Mouse (Mus musculus) adrenal gland, postnatal 25 days (tissue): ENCODE measurements around the gene Olfr46. TPM values are rescaled to one million over a fixed set of nuclear protein-coding genes. Genes with fewer than 3 reads are reported as not detected.
"Not testable (repeated sequence)": the region's sequence is repeated elsewhere in the genome, so short reads cannot be mapped to it uniquely, and the experiment has no call there.

Experiments used
- DNase-seq: peaks from one replicate; pipeline ENCODE4 v3.0.0; 2021; ENCODE audit warnings: mixed read lengths
- long read RNA-seq: library from polyadenylated mRNA; stranded (forward); transcript quantifications from one replicate; pipeline ENCODE4 v2.0.0, GENCODE M21; 2021
- total RNA-seq: library from RNA; stranded (reverse); gene quantifications from 2 replicates; pipeline ENCODE4 v1.2.3, GENCODE M21; 2021

Olfr46 gene
- not detected in 2 replicates for total RNA-seq
- long read RNA-seq = 0 reads

DNA sequence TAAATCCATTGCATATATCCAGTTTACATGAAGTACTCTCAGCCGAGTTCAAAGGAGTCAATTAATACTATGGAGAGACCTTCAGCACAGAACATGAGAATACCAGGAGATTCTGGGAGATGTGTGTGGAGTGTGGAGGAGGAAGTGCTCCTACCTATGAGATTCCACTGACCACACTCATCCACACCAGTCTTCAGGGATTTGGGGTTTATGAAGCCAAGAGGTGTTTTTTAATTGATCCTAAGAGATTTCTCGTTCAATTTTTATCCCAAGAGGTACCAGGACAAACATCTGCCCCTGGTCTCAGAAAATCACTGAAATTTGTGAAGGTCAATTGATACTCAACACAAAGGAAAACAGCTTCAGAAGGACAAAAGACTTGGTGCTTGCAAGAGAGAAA, at the start of gene Olfr46:
TSS of gene Olfr46 (plus strand) at position 301 of the 400 bp plus-strand sequence.
- DNase-seq = not testable (repeated sequence)

DNA sequence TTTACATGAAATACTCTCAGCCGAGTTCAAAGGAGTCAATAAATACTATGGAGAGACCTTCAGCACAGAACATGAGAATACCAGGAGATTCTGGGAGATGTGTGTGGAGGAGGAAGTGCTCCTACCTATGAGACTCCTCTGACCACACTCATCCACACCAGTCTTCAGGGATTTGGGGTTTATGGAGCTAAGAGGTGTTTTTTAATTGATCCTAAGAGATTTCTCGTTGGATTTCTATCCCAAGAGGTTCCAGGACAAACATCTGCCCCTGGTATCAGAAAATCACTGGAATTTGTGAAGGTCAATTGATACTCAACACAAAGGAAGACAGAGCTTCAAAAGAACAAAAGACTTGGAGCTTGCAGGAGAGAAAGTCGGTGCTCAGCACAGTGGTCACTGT, 33.5 kb upstream of the Olfr46 start, which contains the start of gene Olfr538:
TSS of gene Olfr538 (plus strand) at position 301 of the 400 bp plus-strand sequence.
- DNase-seq = no peak

DNA sequence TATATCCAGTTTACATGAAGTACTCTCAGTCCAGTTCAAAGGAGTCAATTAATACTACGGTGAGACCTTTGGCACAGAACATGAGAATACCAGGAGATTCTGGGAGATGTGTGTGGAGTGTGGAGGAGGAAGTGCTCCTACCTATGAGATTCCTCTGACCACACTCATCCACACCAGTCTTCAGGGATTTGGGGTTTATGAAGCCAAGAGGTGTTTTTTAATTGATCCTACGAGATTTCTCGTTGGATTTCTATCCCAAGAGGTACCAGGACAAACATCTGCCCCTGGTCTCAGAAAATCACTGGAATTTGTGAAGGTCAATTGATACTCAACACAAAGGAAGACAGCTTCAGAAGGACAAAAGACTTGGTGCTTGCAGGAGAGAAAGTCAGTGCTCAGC, 27.6 kb downstream of the Olfr46 start, which contains the start of gene Olfr61:
TSS of gene Olfr61 (plus strand) at position 301 of the 400 bp plus-strand sequence.
- DNase-seq = not testable (repeated sequence)

DNA sequence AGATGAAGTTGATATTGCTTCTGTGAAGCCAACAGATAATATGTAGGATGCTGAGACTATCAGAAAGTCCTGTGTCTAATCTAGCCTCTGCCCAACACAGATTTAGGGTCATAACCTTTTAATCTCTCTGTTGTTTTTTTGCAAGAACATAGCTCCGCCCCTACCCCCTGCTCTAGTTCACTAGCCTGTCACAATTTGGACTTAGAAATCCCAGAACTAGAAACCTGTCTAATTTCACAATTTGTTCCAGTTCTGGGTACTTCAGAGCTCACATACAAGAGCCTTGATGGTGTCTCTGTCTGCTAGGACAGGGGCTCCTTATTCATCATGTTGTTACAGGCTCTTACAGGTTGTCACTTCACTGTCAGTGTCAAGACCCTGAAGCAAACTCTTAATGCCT, 29.5 kb downstream of the Olfr46 start:
- DNase-seq = no peak

DNA sequence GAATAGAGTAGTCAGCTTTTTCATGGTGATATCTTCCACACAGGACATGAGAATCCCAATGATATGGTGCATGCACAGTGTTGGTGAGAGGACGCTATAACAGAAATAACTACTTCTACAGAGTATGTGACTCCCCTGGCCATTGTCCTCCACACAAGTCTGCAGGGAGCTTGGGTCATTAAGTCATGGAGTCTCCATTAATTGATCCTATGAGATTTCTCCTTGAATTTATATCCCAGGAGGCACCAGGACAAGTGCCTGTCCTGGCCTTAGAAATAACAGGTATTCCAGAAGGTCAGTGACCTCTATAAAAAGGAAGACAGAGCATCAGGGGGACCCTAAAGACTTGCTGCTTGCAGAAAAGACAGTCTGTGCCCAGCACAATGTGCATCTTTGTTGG, 45.1 kb downstream of the Olfr46 start, which contains the start of gene Olfr53:
TSS of gene Olfr53 (plus strand) at position 301 of the 400 bp plus-strand sequence.
- DNase-seq = no peak

DNA sequence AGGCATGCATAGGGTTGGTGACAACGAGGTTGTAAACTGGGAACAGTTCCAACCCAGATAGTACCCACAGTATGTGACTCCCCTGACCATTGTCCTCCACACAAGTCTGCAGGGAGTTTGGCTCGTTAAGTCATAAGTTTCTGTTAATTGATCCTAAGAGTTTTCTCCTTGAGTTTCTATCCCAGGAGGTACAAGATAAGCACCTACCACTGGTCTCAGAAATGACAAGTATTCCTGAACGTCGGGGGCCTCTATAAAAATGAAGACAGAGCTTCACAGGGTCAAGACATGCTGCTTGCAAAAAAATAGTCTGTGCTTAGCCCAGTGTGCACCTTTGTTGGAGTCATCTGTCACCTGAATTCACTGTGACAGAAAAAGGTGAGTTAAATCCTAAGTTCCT, 58.6 kb downstream of the Olfr46 start, which contains the start of gene Olfr539:
TSS of gene Olfr539 (plus strand) at position 301 of the 400 bp plus-strand sequence.
- no peak for DNase-seq

Other genes with a start within 250 kb of the Olfr46 start
- not detected in 2 replicates for gene Olfr60, start 239.6 kb upstream of the Olfr46 start, total RNA-seq
- not detected in 2 replicates for gene Olfr530, start 224.9 kb upstream of the Olfr46 start, total RNA-seq
- not detected in 2 replicates for gene Olfr531, start 198.4 kb upstream of the Olfr46 start, total RNA-seq
- gene Olfr532, start 179.6 kb upstream of the Olfr46 start, total RNA-seq = not detected in 2 replicates
- gene Olfr533, start 137.9 kb upstream of the Olfr46 start, total RNA-seq = not detected in 2 replicates
- gene Olfr535, start 117.1 kb upstream of the Olfr46 start, total RNA-seq = not detected in 2 replicates
- not detected in 2 replicates for gene Olfr536, start 93.9 kb upstream of the Olfr46 start, total RNA-seq
- gene Olfr538, start 33.4 kb upstream of the Olfr46 start, total RNA-seq = not detected in 2 replicates
- not detected in 2 replicates for gene Olfr61, start 27.7 kb downstream of the Olfr46 start, total RNA-seq
- gene Olfr53, start 45.2 kb downstream of the Olfr46 start, total RNA-seq = not detected in 2 replicates
- not detected in 2 replicates for gene Olfr539, start 58.7 kb downstream of the Olfr46 start, total RNA-seq
- gene Olfr45, start 80.7 kb downstream of the Olfr46 start, total RNA-seq = not detected in 2 replicates
- gene Olfr541, start 96.0 kb downstream of the Olfr46 start, total RNA-seq = not detected in 2 replicates
- 116 and 195 TPM in 2 replicates for gene Cyp2e1, start 162.5 kb downstream of the Olfr46 start, total RNA-seq
- not detected in 2 replicates for gene Syce1, start 186.6 kb downstream of the Olfr46 start, total RNA-seq
- 1.8 and 2.6 TPM in 2 replicates for gene Zfp941, start 220.9 kb downstream of the Olfr46 start, total RNA-seq
- gene Urah, start 233.7 kb downstream of the Olfr46 start, total RNA-seq = 0.61 and 2.8 TPM in 2 replicates
- not detected in 2 replicates for gene Scgb1c1, start 244.3 kb downstream of the Olfr46 start, total RNA-seq
- 0.62 TPM in 1 of 2 replicates, not detected in the other for gene Odf3, start 246.5 kb downstream of the Olfr46 start, total RNA-seq